Comparison of ENCODE assay signal across 8 mouse cellular contexts in the genomic region with DNA sequence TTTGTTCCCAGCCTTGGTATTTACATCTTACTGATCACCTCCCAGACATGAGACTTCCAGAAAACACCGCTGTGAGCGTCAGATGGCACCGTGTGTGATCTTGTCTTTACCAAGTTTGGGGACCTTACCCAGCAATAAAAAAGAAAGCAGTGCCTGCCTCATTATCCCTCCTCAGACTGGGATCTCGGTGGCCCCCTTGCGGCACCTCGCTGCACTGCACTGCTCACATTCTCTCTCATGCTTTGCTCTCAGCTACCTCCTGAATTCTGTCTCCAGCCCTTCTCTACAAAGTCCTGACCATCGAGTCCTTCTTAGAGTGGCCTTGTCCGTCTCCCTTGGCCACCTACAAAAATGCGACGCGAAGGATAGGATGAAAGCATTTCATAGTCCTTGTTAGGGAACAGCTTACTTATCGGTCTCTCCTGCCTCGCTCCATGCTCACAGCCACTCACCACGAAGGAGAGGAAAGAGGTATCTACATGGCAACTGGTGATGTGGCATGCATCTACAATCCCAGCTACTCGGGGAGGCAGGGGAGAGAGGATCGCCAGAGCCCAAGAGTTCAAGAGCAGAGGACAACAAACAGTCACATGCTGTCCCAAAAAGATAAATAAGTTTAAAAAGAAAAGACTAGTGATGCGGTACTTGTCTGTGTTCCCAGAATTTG. TPM values are rescaled to one million over a fixed set of nuclear protein-coding genes. Genes with fewer than 3 reads are reported as not detected.
DNase-seq lines count a peak whose midpoint lies in the region; ATAC-seq lines count a peak whose summit lies in the region.

No protein-coding gene starts in this region.

- intact Hi-C loops in left cerebral cortex, postnatal 25 days (cut with DNase I) = loop anchor here (5.0 kb wide), 1 partner anchor 64 kb away; no protein-coding TSS in a partner anchor

- no peak overlapping the region for H3K9ac ChIP-seq in forebrain, embryonic 11.5 days (ENCODE audit: low read length)
- H3K9ac ChIP-seq in forebrain, embryonic 16.5 days (replicated peaks; ENCODE audit: low read depth, low read length) = no peak overlapping the region

- no peak overlapping the region for H3K4me3 ChIP-seq in forebrain, embryonic 11.5 days (ENCODE audit: low read depth, low read length)
- H3K4me3 ChIP-seq in forebrain, embryonic 16.5 days (replicated peaks; ENCODE audit: low read length) = no peak overlapping the region

- H3K36me3 ChIP-seq in forebrain, embryonic 11.5 days (ENCODE audit: control insufficient read depth, insufficient read depth, low read length) = no peaks in the 10 kb centered on the region
- H3K36me3 ChIP-seq in forebrain, embryonic 16.5 days (ENCODE audit: control insufficient read depth, insufficient read depth) = no peaks in the 10 kb centered on the region

- no peak overlapping the region for H3K4me2 ChIP-seq in forebrain, embryonic 11.5 days (ENCODE audit: low read depth, low read length, severe bottlenecking)
- no peak overlapping the region for H3K4me2 ChIP-seq in forebrain, embryonic 16.5 days (ENCODE audit: low read length)

- no peak overlapping the region for H3K27ac ChIP-seq in forebrain, embryonic 11.5 days (ENCODE audit: low read depth, low read length)
- no peak overlapping the region for H3K27ac ChIP-seq in forebrain, embryonic 16.5 days (ENCODE audit: low read length)

- DNase-seq in forebrain, embryonic 11.5 days (ENCODE audit: low spot score) = peak; percentile 85
- peak; percentile 29 for DNase-seq in c-Kit-positive CD71-positive TER-119-negative erythroid progenitor cells, embryonic 14.5 days (ENCODE audit: low read depth)
- DNase-seq in induced T-regulatory cell, adult 2 months (ENCODE audit: low read depth) = peak; percentile 66
- DNase-seq in left cerebral cortex, postnatal 25 days (ENCODE audit: low spot score in 2 of 2) = peak; percentile 42 to 62
- peak; percentile 74 to 90 for DNase-seq in spleen, postnatal 4 days (ENCODE audit: low spot score in 2 of 2)

- H3K9me3 ChIP-seq in forebrain, embryonic 11.5 days (ENCODE audit: control insufficient read depth, low read length) = no peaks in the 10 kb centered on the region
- H3K9me3 ChIP-seq in forebrain, embryonic 16.5 days (ENCODE audit: control insufficient read depth, low read length) = no peaks in the 10 kb centered on the region

- peaks cover 7% of the 10 kb centered on the region for H3K4me1 ChIP-seq in forebrain, embryonic 11.5 days (replicated peaks; ENCODE audit: control insufficient read depth, insufficient read depth, low read length)
- H3K4me1 ChIP-seq in forebrain, embryonic 16.5 days (replicated peaks; ENCODE audit: control insufficient read depth, insufficient read depth, low read length) = peaks cover 5% of the 10 kb centered on the region; the same call in 1 of the 2 replicates

- WGBS in forebrain, embryonic 11.5 days = 37% methylated on average over 17 of the region's 17 CpGs
- WGBS in forebrain, embryonic 16.5 days = 34% methylated on average over 17 of the region's 17 CpGs

- ATAC-seq in forebrain, embryonic 11.5 days (replicated peaks; ENCODE audit: low FRiP score) = peak; percentile 49; the same call in 1 of the 2 replicates
- ATAC-seq in forebrain, embryonic 16.5 days = no peak
- ATAC-seq in frontal cortex, adult (ENCODE audit: low TSS enrichment) = peak; percentile 80
- peak; percentile 97 for ATAC-seq in megakaryocyte progenitor cell, adult 5-6 weeks (replicated peaks; ENCODE audit: poor library complexity)

- peaks cover 3% of the 10 kb centered on the region; the same call in 1 of the 2 replicates for H3K27me3 ChIP-seq in forebrain, embryonic 11.5 days (ENCODE audit: control insufficient read depth, insufficient read depth, low read length)
- 0 out of 2 replicates have a peak, but pooled peaks cover 3% of the 10 kb centered on the region for H3K27me3 ChIP-seq in forebrain, embryonic 16.5 days (replicated peaks; ENCODE audit: control insufficient read depth, insufficient read depth, low read length)

RNA-seq across cellular contexts. Expression of a gene that starts 45.7 kb away (rescaled TPM):
- polyA plus RNA-seq in forebrain, embryonic 11.5 days (2014; fragmentation: Nextera tagmentation; extraction: Ambion mirVana) = 0.23 and 0.37 TPM in 2 replicates
- polyA plus RNA-seq in forebrain, embryonic 16.5 days (2015; fragmentation: Nextera tagmentation; extraction: Ambion mirVana) = 0.25 and 0.80 TPM in 2 replicates
- total RNA-seq in left cerebral cortex, postnatal 25 days (2021) = under 1 TPM in 1 of 2 experiments, not detected in 1; 0.69 TPM
- total RNA-seq in megakaryocyte progenitor cell, adult 5-6 weeks (2015) = not detected in 2 replicates
- not detected in 2 replicates for total RNA-seq in megakaryocyte progenitor cell, adult 5-6 weeks (2017)

RNA-seq across cellular contexts. Expression of a gene that starts 53.4 kb away (rescaled TPM):
- polyA plus RNA-seq in forebrain, embryonic 11.5 days (2014; fragmentation: Nextera tagmentation; extraction: Ambion mirVana) = 0.63 and 0.87 TPM in 2 replicates
- polyA plus RNA-seq in forebrain, embryonic 16.5 days (2015; fragmentation: Nextera tagmentation; extraction: Ambion mirVana) = 1.2 and 1.6 TPM in 2 replicates
- total RNA-seq in left cerebral cortex, postnatal 25 days (2021) = 10 to 100 TPM; 21.1 to 25.5 TPM
- total RNA-seq in megakaryocyte progenitor cell, adult 5-6 weeks (2015) = 5.5 TPM in 2 replicates
- total RNA-seq in megakaryocyte progenitor cell, adult 5-6 weeks (2017) = 1.5 and 3.2 TPM in 2 replicates

RNA-seq across cellular contexts. Expression of a gene that starts 57.6 kb away (rescaled TPM):
- polyA plus RNA-seq in forebrain, embryonic 11.5 days (2014; fragmentation: Nextera tagmentation; extraction: Ambion mirVana) = not detected in 2 replicates
- not detected in 2 replicates for polyA plus RNA-seq in forebrain, embryonic 16.5 days (2015; fragmentation: Nextera tagmentation; extraction: Ambion mirVana)
- not detected for total RNA-seq in left cerebral cortex, postnatal 25 days (2021)
- total RNA-seq in megakaryocyte progenitor cell, adult 5-6 weeks (2015) = 1.3 and 1.9 TPM in 2 replicates
- not detected in 2 replicates for total RNA-seq in megakaryocyte progenitor cell, adult 5-6 weeks (2017)

Comparison
In these comparisons a context has a peak if more than half of its experiments do, and no peak if none do; other contexts are left out.
1. DNase-seq: peak in every context shown above with its lines; median percentile 85 in forebrain, embryonic 11.5 days; 82 in spleen, postnatal 4 days; 66 in induced T-regulatory cell, adult 2 months; 52 in left cerebral cortex, postnatal 25 days; 29 in c-Kit-positive CD71-positive TER-119-negative erythroid progenitor cells, embryonic 14.5 days.